Mouse (Mus musculus) testis, adult 2 months (tissue): Measurements from ENCODE around the gene Tenm4.

Experiments used
- CTCF ChIP-seq: fragments of 200-500 bp; IDR thresholded peaks from 2 replicates; pipeline ENCODE4 v1.5.1; 2012; ENCODE audit warnings: low read depth, mild to moderate bottlenecking, inconsistent platforms, low read length, moderate library complexity; ENCODE audit not compliant: control insufficient read depth, insufficient read depth, insufficient replicate concordance
- POLR2A ChIP-seq: fragments of 200-500 bp; IDR thresholded peaks from 2 replicates; pipeline ENCODE4 v1.6.1; 2012; ENCODE audit warnings: low read depth, mild to moderate bottlenecking, inconsistent platforms, low read length, moderate library complexity; ENCODE audit not compliant: control insufficient read depth

- no peak for TF ChIP-seq POLR2A
- no peak for TF ChIP-seq CTCF
Observed at GRCm38 (mm10) chr7:96839586-96839985, 668.5 kb downstream of the Tenm4 start.
